Mouse (Mus musculus): ENCODE measurements around the gene Hmg20b.

Gene Hmg20b

GRCm38 (mm10) chr10:81354738-81355477, 4.6 kb upstream of the Hmg20b start:
- DNase-seq (ENCODE audit: low spot score): no peak

GRCm38 (mm10) chr10:81351678-81352291, 1.5 kb upstream of the Hmg20b start:
- DNase-seq (ENCODE audit: low spot score): no peak

GRCm38 (mm10) chr10:81349961-81350350, 324 bp downstream of the Hmg20b start:
- no peak for DNase-seq (ENCODE audit: low spot score)

GRCm38 (mm10) chr10:81349146-81349545, 1.1 kb downstream of the Hmg20b start:
- DNase-seq (ENCODE audit: low spot score): no peak

GRCm38 (mm10) chr10:81346453-81347067, 3.7 kb downstream of the Hmg20b start:
- no peak for DNase-seq (ENCODE audit: low spot score)

- DNase-seq (ENCODE audit: low spot score): no peak
Measured at GRCm38 (mm10) chr10:81345162-81345534, 5.1 kb downstream of the Hmg20b start.

GRCm38 (mm10) chr10:81344421-81345161, 5.7 kb downstream of the Hmg20b start:
- no peak for DNase-seq (ENCODE audit: low spot score)

- DNase-seq (ENCODE audit: low spot score): no peak
Measured at GRCm38 (mm10) chr10:81342686-81343505, 7.4 kb downstream of the Hmg20b start, which contains the start of gene Gipc3. Gene Gipc3 (minus strand): TSS chr10:81343266.

GRCm38 (mm10) chr10:81341333-81341949, 8.8 kb downstream of the Hmg20b start:
- DNase-seq (ENCODE audit: low spot score): no peak

- no peak for DNase-seq (ENCODE audit: low spot score)
Measured at GRCm38 (mm10) chr10:81340551-81341332, 9.5 kb downstream of the Hmg20b start.

- DNase-seq (ENCODE audit: low spot score): no peak
Measured at GRCm38 (mm10) chr10:81336558-81336957, 13.7 kb downstream of the Hmg20b start.

- DNase-seq (ENCODE audit: low spot score): no peak
Measured at GRCm38 (mm10) chr10:81335393-81336340, 14.6 kb downstream of the Hmg20b start.

- DNase-seq (ENCODE audit: low spot score): no peak
Measured at GRCm38 (mm10) chr10:81334324-81334723, 16.0 kb downstream of the Hmg20b start.

GRCm38 (mm10) chr10:81332277-81332676, 18.0 kb downstream of the Hmg20b start:
- DNase-seq (ENCODE audit: low spot score): no peak

- no peak for DNase-seq (ENCODE audit: low spot score)
Measured at GRCm38 (mm10) chr10:81330007-81330406, 20.3 kb downstream of the Hmg20b start.

- DNase-seq (ENCODE audit: low spot score): no peak
Measured at GRCm38 (mm10) chr10:81329194-81329975, 20.9 kb downstream of the Hmg20b start.

GRCm38 (mm10) chr10:81328386-81328785, 21.9 kb downstream of the Hmg20b start, which contains the start of gene Tbxa2r:
Gene Tbxa2r (plus strand): TSS chr10:81328731.
- DNase-seq (ENCODE audit: low spot score): no peak

- DNase-seq (ENCODE audit: low spot score): no peak
Measured at GRCm38 (mm10) chr10:81327959-81328358, 22.3 kb downstream of the Hmg20b start.

Measured in layer of hippocampus, adult 11-12 months (tissue).